Mouse (Mus musculus): Measurements from ENCODE around the gene Traf3ip3. TPM values are rescaled to one million over a fixed set of nuclear protein-coding genes. Genes with fewer than 3 reads are reported as not detected.

The Traf3ip3 gene
- total RNA-seq (2023): 327 to 372 TPM (median 355 TPM) in 4 replicates

GRCm38 (mm10) chr1:193201383-193201778, at the start of gene Traf3ip3:
Gene Traf3ip3, minus strand, starts transcription at chr1:193201703.

GRCm38 (mm10) chr1:193207503-193207902, 6.0 kb upstream of the Traf3ip3 start, which contains the start of gene Lamb3:
Gene Lamb3, plus strand, starts transcription at chr1:193207699.

DNA sequence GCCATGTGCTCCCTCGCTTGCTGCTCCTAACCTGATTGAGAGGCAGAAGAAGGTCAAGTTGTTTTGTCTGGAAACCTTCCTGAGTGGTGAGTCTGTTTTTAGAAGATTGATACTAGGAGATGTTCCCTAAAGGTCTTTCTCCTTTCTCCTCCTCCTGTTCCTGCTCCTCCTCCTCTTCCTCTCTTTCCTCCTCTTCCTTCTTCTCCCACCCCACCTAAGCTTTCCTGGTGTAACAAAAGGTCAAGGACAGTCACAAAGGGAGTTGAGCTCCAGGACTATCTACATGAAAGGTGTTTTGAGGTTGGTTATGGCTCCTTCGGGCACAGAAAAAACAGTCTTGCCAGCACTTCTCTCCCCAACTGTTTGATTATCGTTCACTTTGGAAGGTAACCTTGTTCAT, 33.8 kb downstream of the Traf3ip3 start, which contains the start of gene A130010J15Rik:
A130010J15Rik (plus strand) TSS at position 301 of the 400 bp plus-strand sequence.

GRCm38 (mm10) chr1:193152872-193153271, 48.6 kb downstream of the Traf3ip3 start, which contains the start of gene Irf6:
Gene Irf6, plus strand, starts transcription at chr1:193153111.

DNA sequence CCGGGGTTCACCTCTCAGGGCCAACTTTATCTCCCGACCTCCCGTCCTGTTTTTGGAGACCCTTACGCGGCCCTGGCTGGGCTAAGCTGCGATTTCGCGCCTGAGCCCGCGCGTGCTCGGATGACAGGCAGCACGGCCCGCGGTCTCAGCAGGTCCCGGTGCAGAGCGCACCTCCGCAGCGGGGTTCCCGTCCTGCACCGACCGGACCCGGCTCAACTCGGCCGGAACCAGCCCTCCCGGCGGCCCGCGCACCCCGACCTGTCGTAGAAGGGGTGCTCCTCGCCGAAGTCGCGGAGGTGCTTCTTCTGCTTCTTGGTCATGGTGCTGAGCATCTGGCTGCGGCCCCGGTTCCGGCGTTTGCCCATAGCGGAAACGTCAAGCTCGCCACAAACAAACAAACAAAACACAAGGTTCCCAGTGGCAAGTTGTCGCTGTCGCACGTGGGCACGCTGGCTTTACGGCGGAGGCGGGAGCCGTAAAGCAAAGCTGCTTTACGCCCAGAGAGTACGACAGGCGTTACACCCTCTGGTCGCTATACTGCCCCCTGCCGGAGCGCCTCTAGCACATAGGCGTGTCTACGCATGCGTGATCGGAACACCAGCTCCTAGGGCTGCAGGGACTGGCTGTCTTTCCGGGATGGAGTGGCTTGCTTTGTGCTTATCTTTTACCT, 71.6 kb downstream of the Traf3ip3 start, which contains the start of gene Diexf:
Diexf (minus strand) TSS at position 487 of the 670 bp plus-strand sequence.

Other genes with a start within 250 kb of the Traf3ip3 start
- gene Syt14, start 165.9 kb downstream of the Traf3ip3 start, total RNA-seq (2023): not detected in 4 replicates
- gene Diexf, start 71.4 kb downstream of the Traf3ip3 start, total RNA-seq (2023): 37.1 to 59.1 TPM (median 47.9 TPM) in 4 replicates
- 0.15 to 0.18 TPM in 2 of 4 replicates, not detected in the others for gene Irf6, start 48.6 kb downstream of the Traf3ip3 start, total RNA-seq (2023)
- gene A130010J15Rik, start 33.7 kb downstream of the Traf3ip3 start, total RNA-seq (2023): 2.7 to 3.5 TPM (median 2.8 TPM) in 4 replicates
- gene Lamb3, start 6.0 kb upstream of the Traf3ip3 start, total RNA-seq (2023): 20.0 to 33.6 TPM (median 26.3 TPM) in 4 replicates
- 7.7 to 12.7 TPM (median 11.1 TPM) in 4 replicates for gene Hsd11b1, start 62.4 kb upstream of the Traf3ip3 start, total RNA-seq (2023)
- gene G0s2, start 71.5 kb upstream of the Traf3ip3 start, total RNA-seq (2023): 0.70 TPM in 1 of 4 replicates, not detected in the others
- gene Camk1g, start 168.6 kb upstream of the Traf3ip3 start, total RNA-seq (2023): 0.29 TPM in 1 of 4 replicates, not detected in the others